Mouse (Mus musculus) A20 (cell line): ENCODE measurements at regions not wholly inside any gene's neighbourhood (a gene's known extent, or its start where the extent isn't known, plus 50 kb on each side); places are given as distances from the start of the nearest gene placed in this dataset.

Experiments
- DNase-seq: peaks from one replicate; pipeline ENCODE4 v3.0.0-alpha.2; 2011; ENCODE audit warnings: low read depth, low spot score

DNA sequence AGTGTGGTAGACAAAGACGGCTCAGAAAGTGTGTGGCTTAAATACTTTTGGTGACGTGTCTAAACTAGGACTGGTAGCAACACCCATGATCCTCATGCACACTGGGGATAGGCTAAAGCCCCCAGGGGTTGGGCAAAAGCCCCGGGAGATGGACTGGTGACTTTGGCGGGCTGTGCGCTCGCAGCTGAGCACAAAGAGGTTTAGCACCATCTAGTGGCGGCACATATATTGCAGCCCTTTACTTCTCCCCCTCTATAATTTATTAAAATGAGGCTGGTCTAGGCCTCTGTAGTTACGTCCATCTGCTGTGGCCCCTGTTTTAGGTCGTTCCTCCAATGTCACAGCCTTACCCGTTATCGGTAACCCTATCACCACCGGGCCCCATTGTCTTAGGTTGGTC is 205.3 kb upstream of the Dock11 start:
- peak; percentile 4 for DNase-seq
